Mouse (Mus musculus): ENCODE results near the gene Parp8. TPM values are rescaled to one million over a fixed set of nuclear protein-coding genes. Genes with fewer than 3 reads are reported as not detected.

The Parp8 gene
- total RNA-seq, 2 experiments from 2014 or later: 20.8 to 24.1 TPM

GRCm38 (mm10) chr13:117023346-117024050 is 1.8 kb downstream of the Parp8 start:
- no peak for DNase-seq (ENCODE audit: low spot score in 2 of 2)

- no peak for DNase-seq (ENCODE audit: low spot score in 2 of 2)
These were observed 4.7 kb downstream of the Parp8 start for GRCm38 (mm10) chr13:117020631-117021030.

GRCm38 (mm10) chr13:117018676-117019075 is 6.7 kb downstream of the Parp8 start:
- no peak for DNase-seq (ENCODE audit: low spot score in 2 of 2)

- DNase-seq (ENCODE audit: low spot score in 2 of 2): no peak
These were observed 11.8 kb downstream of the Parp8 start for GRCm38 (mm10) chr13:117013516-117013915.

- no peak for DNase-seq (ENCODE audit: low spot score in 2 of 2)
These were observed 13.3 kb downstream of the Parp8 start for GRCm38 (mm10) chr13:117012031-117012430.

GRCm38 (mm10) chr13:117010143-117010542 is 15.2 kb downstream of the Parp8 start:
- DNase-seq (ENCODE audit: low spot score in 2 of 2): no peak

- no peak for DNase-seq (ENCODE audit: low spot score in 2 of 2)
These were observed 17.0 kb downstream of the Parp8 start for GRCm38 (mm10) chr13:117008021-117009015.

GRCm38 (mm10) chr13:117007566-117007965 is 17.8 kb downstream of the Parp8 start:
- no peak for DNase-seq (ENCODE audit: low spot score in 2 of 2)

GRCm38 (mm10) chr13:117006638-117007037 is 18.7 kb downstream of the Parp8 start:
- no peak for DNase-seq (ENCODE audit: low spot score in 2 of 2)

GRCm38 (mm10) chr13:117000493-117000892 is 24.8 kb downstream of the Parp8 start:
- DNase-seq (ENCODE audit: low spot score in 2 of 2): no peak

- no peak for DNase-seq (ENCODE audit: low spot score in 2 of 2)
These were observed 33.8 kb downstream of the Parp8 start for GRCm38 (mm10) chr13:116991560-116991959.

GRCm38 (mm10) chr13:116990327-116990726 is 35.0 kb downstream of the Parp8 start:
- no peak for DNase-seq (ENCODE audit: low spot score in 2 of 2)

GRCm38 (mm10) chr13:116988706-116989105 is 36.6 kb downstream of the Parp8 start:
- no peak for DNase-seq (ENCODE audit: low spot score in 2 of 2)

GRCm38 (mm10) chr13:116988208-116988607 is 37.1 kb downstream of the Parp8 start:
- no peak for DNase-seq (ENCODE audit: low spot score in 2 of 2)

- DNase-seq (ENCODE audit: low spot score in 2 of 2): no peak
These were observed 38.1 kb downstream of the Parp8 start for GRCm38 (mm10) chr13:116987284-116987683.

- DNase-seq (ENCODE audit: low spot score in 2 of 2): no peak
These were observed 38.7 kb downstream of the Parp8 start for GRCm38 (mm10) chr13:116986658-116987057.

GRCm38 (mm10) chr13:116974081-116974860 is 51.1 kb downstream of the Parp8 start:
- no peak for DNase-seq (ENCODE audit: low spot score in 2 of 2)

GRCm38 (mm10) chr13:116973491-116973890 is 51.8 kb downstream of the Parp8 start:
- no peak for DNase-seq (ENCODE audit: low spot score in 2 of 2)

- DNase-seq (ENCODE audit: low spot score in 2 of 2): no peak
These were observed 53.2 kb downstream of the Parp8 start for GRCm38 (mm10) chr13:116972036-116972611.

GRCm38 (mm10) chr13:116970706-116971428 is 54.5 kb downstream of the Parp8 start:
- no peak for DNase-seq (ENCODE audit: low spot score in 2 of 2)

All from adrenal gland, postnatal 4 days (tissue).